Mouse (Mus musculus) hindbrain, embryonic 14.5 days (tissue): Measurements from ENCODE around the gene Manba. TPM values are rescaled to one million over a fixed set of nuclear protein-coding genes. Genes with fewer than 3 reads are reported as not detected.
"Not testable (repeated sequence)": the region's sequence is repeated elsewhere in the genome, so short reads cannot be mapped to it uniquely, and the experiment has no call there.

Experiments used
- ATAC-seq: fragments of 200-750 bp; cut with Nextera tagmentation; 2 replicates; pipeline ENCODE4 v1.8.0; 2017; ENCODE audit warnings: moderate number of reproducible peaks, mild to moderate bottlenecking, moderate TSS enrichment, moderate library complexity; ENCODE audit not compliant: low FRiP score
- DNase-seq: peaks from one replicate; pipeline ENCODE4 v3.0.0-alpha.2; 2015; ENCODE audit warnings: low spot score
- H3K27ac ChIP-seq: fragments of 300-500 bp; sonication (generic); 2 replicates; pipeline ENCODE4 v1.5.1; 2014; ENCODE audit warnings: mild to moderate bottlenecking, moderate library complexity
- H3K27me3 ChIP-seq: fragments of 300-500 bp; sonication (generic); 2 replicates; pipeline ENCODE4 v1.6.1; 2014; ENCODE audit warnings: mild to moderate bottlenecking, low read length, mixed read lengths; ENCODE audit not compliant: control insufficient read depth, insufficient read depth
- H3K36me3 ChIP-seq: fragments of 300-500 bp; sonication (generic); replicated peaks from 2 replicates; pipeline ENCODE4 v1.6.1; 2014; ENCODE audit not compliant: control insufficient read depth, insufficient read depth
- H3K4me1 ChIP-seq: fragments of 300-500 bp; sonication (generic); replicated peaks from 2 replicates; pipeline ENCODE4 v1.6.1; 2014; ENCODE audit warnings: antibody characterized with exemption, low read length, mixed read lengths; ENCODE audit not compliant: control insufficient read depth, insufficient read depth
- H3K4me2 ChIP-seq: fragments of 300-500 bp; sonication (generic); replicated peaks from 2 replicates; pipeline ENCODE4 v1.6.1; 2014; ENCODE audit warnings: mild to moderate bottlenecking, moderate library complexity
- H3K4me3 ChIP-seq: fragments of 300-500 bp; sonication (generic); replicated peaks from 2 replicates; pipeline ENCODE4 v1.5.1; 2014; ENCODE audit warnings: mild to moderate bottlenecking, low read length
- H3K9ac ChIP-seq: fragments of 300-500 bp; sonication (generic); 2 replicates; pipeline ENCODE4 v1.6.1; 2014
- H3K9me3 ChIP-seq: fragments of 300-500 bp; sonication (generic); 2 replicates; pipeline ENCODE4 v1.6.1; 2016; ENCODE audit warnings: low read length; ENCODE audit not compliant: control insufficient read depth
- WGBS: fragments of 180-500 bp; shearing (Covaris S2); extraction: QIAGEN DNeasy Blood & Tissue Kit; methylation state at CpG from one replicate; pipeline ENCODE4 v1.1.7; 2014; 5-methylcytosine and 5-hydroxymethylcytosine counted together
- polyA plus RNA-seq: library from polyadenylated mRNA; unstranded; fragments of >200 nt; fragmentation: Nextera tagmentation; extraction: Ambion mirVana; gene quantifications from 2 replicates; pipeline ENCODE4 v1.2.1, GENCODE M21; 2014

The Manba gene
- polyA plus RNA-seq, 1 experiment from 2014 or later, result 8.1 TPM

- no peak overlapping the region for H3K4me2 ChIP-seq
- DNase-seq, result no peak
- no peak overlapping the region for H3K9ac ChIP-seq
- no peak overlapping the region for H3K4me3 ChIP-seq
- no peaks in the 10 kb centered on the region for H3K9me3 ChIP-seq
- peaks cover 18% of the 10 kb centered on the region for H3K36me3 ChIP-seq
- no peak for ATAC-seq
- no peak overlapping the region for H3K27ac ChIP-seq
- no peaks in the 10 kb centered on the region for H3K27me3 ChIP-seq
- H3K4me1 ChIP-seq, result peaks cover 26% of the 10 kb centered on the region
These were observed 40.5 kb upstream of the Manba start for GRCm38 (mm10) chr3:135444930-135445329.

GRCm38 (mm10) chr3:135458981-135459380, 26.4 kb upstream of the Manba start:
- no peaks in the 10 kb centered on the region for H3K27me3 ChIP-seq
- H3K4me2 ChIP-seq, result no peak overlapping the region
- H3K36me3 ChIP-seq, result peaks cover 77% of the 10 kb centered on the region
- ATAC-seq (no peak), DNase-seq (no peak)
- no peaks in the 10 kb centered on the region for H3K4me1 ChIP-seq
- no peak overlapping the region for H3K27ac ChIP-seq
- H3K9me3 ChIP-seq, result no peaks in the 10 kb centered on the region
- no peak overlapping the region for H3K4me3 ChIP-seq
- H3K9ac ChIP-seq, result no peak overlapping the region

GRCm38 (mm10) chr3:135468402-135468801, 17.0 kb upstream of the Manba start:
- no peak for ATAC-seq
- H3K9me3 ChIP-seq, result no peaks in the 10 kb centered on the region
- H3K9ac ChIP-seq, result no peak overlapping the region
- H3K27me3 ChIP-seq, result no peaks in the 10 kb centered on the region
- H3K4me2 ChIP-seq, result no peak overlapping the region
- H3K27ac ChIP-seq, result no peak overlapping the region
- 86% methylated on average over 1 of the region's 1 CpGs for WGBS
- no peak overlapping the region for H3K4me3 ChIP-seq
- H3K36me3 ChIP-seq, result peaks cover 40% of the 10 kb centered on the region
- no peaks in the 10 kb centered on the region for H3K4me1 ChIP-seq
- no peak for DNase-seq

GRCm38 (mm10) chr3:135469146-135469545, 16.3 kb upstream of the Manba start:
- Histone ChIP-seq H3K9me3 (no peaks in the 10 kb centered on the region), H3K27ac (no peak overlapping the region), H3K36me3 (peaks cover 34% of the 10 kb centered on the region), H3K9ac (no peak overlapping the region), H3K27me3 (no peaks in the 10 kb centered on the region), H3K4me2 (no peak overlapping the region), H3K4me3 (no peak overlapping the region), H3K4me1 (no peaks in the 10 kb centered on the region)
- 51% methylated on average over 3 of the region's 3 CpGs for WGBS
- DNase-seq, result no peak
- no peak for ATAC-seq

GRCm38 (mm10) chr3:135469974-135470373, 15.4 kb upstream of the Manba start:
- no peak overlapping the region for H3K4me2 ChIP-seq
- ATAC-seq, result no peak; the same call in 1 of the 2 replicates
- no peaks in the 10 kb centered on the region for H3K27me3 ChIP-seq
- H3K9ac ChIP-seq, result no peak overlapping the region
- peak; percentile 38 for DNase-seq
- peaks cover 26% of the 10 kb centered on the region for H3K36me3 ChIP-seq
- H3K27ac ChIP-seq, result no peak overlapping the region
- H3K4me1 ChIP-seq, result no peaks in the 10 kb centered on the region
- no peaks in the 10 kb centered on the region for H3K9me3 ChIP-seq
- no peak overlapping the region for H3K4me3 ChIP-seq
- 49% methylated on average over 4 of the region's 4 CpGs for WGBS

- H3K27me3 ChIP-seq, result no peaks in the 10 kb centered on the region
- no peak for DNase-seq
- ATAC-seq, result no peak
- no peak overlapping the region for H3K4me3 ChIP-seq
- no peak overlapping the region for H3K9ac ChIP-seq
- no peaks in the 10 kb centered on the region for H3K4me1 ChIP-seq
- 78% methylated on average over 1 of the region's 1 CpGs for WGBS
- no peak overlapping the region for H3K27ac ChIP-seq
- H3K4me2 ChIP-seq, result no peak overlapping the region
- peaks cover 22% of the 10 kb centered on the region for H3K36me3 ChIP-seq
- no peaks in the 10 kb centered on the region for H3K9me3 ChIP-seq
These were observed 14.6 kb upstream of the Manba start for GRCm38 (mm10) chr3:135470823-135471222.

GRCm38 (mm10) chr3:135475025-135475424, 10.4 kb upstream of the Manba start:
- H3K27ac ChIP-seq, result no peak overlapping the region
- no peaks in the 10 kb centered on the region for H3K9me3 ChIP-seq
- H3K4me1 ChIP-seq, result no peaks in the 10 kb centered on the region
- H3K4me2 ChIP-seq, result no peak overlapping the region
- no peaks in the 10 kb centered on the region for H3K27me3 ChIP-seq
- no peak overlapping the region for H3K9ac ChIP-seq
- no peak overlapping the region for H3K4me3 ChIP-seq
- WGBS, result 90% methylated on average over 8 of the region's 8 CpGs
- ATAC-seq (no peak), DNase-seq (no peak)
- H3K36me3 ChIP-seq, result no peaks in the 10 kb centered on the region

GRCm38 (mm10) chr3:135476286-135476685, 9.1 kb upstream of the Manba start:
- Histone ChIP-seq H3K36me3 (no peaks in the 10 kb centered on the region), H3K27ac (no peak overlapping the region), H3K9ac (no peak overlapping the region), H3K4me3 (no peak overlapping the region), H3K27me3 (no peaks in the 10 kb centered on the region), H3K4me1 (no peaks in the 10 kb centered on the region), H3K9me3 (no peaks in the 10 kb centered on the region), H3K4me2 (no peak overlapping the region)
- WGBS, result 86% methylated on average over 6 of the region's 6 CpGs
- DNase-seq (no peak), ATAC-seq (no peak)

GRCm38 (mm10) chr3:135476977-135477376, 8.4 kb upstream of the Manba start:
- Histone ChIP-seq H3K27ac (no peak overlapping the region), H3K4me3 (no peak overlapping the region), H3K27me3 (no peaks in the 10 kb centered on the region), H3K9me3 (no peaks in the 10 kb centered on the region), H3K36me3 (no peaks in the 10 kb centered on the region), H3K9ac (no peak overlapping the region), H3K4me1 (no peaks in the 10 kb centered on the region), H3K4me2 (no peak overlapping the region)
- 95% methylated on average over 2 of the region's 2 CpGs for WGBS
- ATAC-seq, result no peak
- no peak for DNase-seq

- not testable (repeated sequence) for H3K9ac ChIP-seq, DNase-seq, H3K36me3 ChIP-seq, H3K9me3 ChIP-seq, H3K27me3 ChIP-seq, ATAC-seq, H3K27ac ChIP-seq, H3K4me2 ChIP-seq, H3K4me3 ChIP-seq, H3K4me1 ChIP-seq
- 77% methylated on average over 5 of the region's 5 CpGs for WGBS
These were observed 6.3 kb upstream of the Manba start for GRCm38 (mm10) chr3:135479090-135479489.
